Mouse (Mus musculus): Measurements from ENCODE around the gene Vmn2r19.
"Not testable (repeated sequence)": the region's sequence is repeated elsewhere in the genome, so short reads cannot be mapped to it uniquely, and the experiment has no call there.

Vmn2r19 gene

GRCm38 (mm10) chr6:123308033-123308432 is at the start of gene Vmn2r19:
Vmn2r19 (plus strand) TSS chr6:123308333.
- no peak for DNase-seq (ENCODE audit: low spot score in 2 of 2)

DNA sequence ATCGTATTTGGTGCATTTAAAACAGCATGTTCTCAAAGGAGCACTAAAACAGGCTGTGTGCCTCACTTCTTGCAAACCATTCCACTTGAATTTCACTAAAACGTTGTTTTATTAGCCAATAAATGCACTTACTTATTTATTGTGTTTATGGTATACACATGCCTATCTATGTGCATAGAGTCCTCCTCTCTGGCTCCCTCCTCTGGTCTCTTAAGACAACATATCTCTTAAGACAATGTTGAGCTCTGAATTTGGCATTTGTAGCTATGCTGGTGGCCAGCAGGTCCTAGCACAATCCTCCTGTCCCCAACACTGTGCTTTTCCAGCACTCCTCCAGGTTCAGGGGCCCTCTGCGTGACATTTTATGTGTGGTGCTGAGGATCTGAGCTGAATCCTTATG is 49.2 kb upstream of the Vmn2r19 start:
- no peak for DNase-seq (ENCODE audit: low spot score in 2 of 2)

GRCm38 (mm10) chr6:123259889-123260603 is 48.1 kb upstream of the Vmn2r19 start:
- no peak for DNase-seq (ENCODE audit: low spot score in 2 of 2)

GRCm38 (mm10) chr6:123260868-123261267 is 47.3 kb upstream of the Vmn2r19 start:
- DNase-seq (ENCODE audit: low spot score in 2 of 2): no peak

GRCm38 (mm10) chr6:123261555-123262161 is 46.5 kb upstream of the Vmn2r19 start, which contains the start of gene Clec4d:
Clec4d (plus strand) TSS chr6:123262111.
- no peak for DNase-seq (ENCODE audit: low spot score in 2 of 2)

GRCm38 (mm10) chr6:123264194-123264593 is 43.9 kb upstream of the Vmn2r19 start:
- no peak for DNase-seq (ENCODE audit: low spot score in 2 of 2)

- DNase-seq (ENCODE audit: low spot score in 2 of 2): no peak
These were observed 42.3 kb upstream of the Vmn2r19 start for GRCm38 (mm10) chr6:123265809-123266208.

DNA sequence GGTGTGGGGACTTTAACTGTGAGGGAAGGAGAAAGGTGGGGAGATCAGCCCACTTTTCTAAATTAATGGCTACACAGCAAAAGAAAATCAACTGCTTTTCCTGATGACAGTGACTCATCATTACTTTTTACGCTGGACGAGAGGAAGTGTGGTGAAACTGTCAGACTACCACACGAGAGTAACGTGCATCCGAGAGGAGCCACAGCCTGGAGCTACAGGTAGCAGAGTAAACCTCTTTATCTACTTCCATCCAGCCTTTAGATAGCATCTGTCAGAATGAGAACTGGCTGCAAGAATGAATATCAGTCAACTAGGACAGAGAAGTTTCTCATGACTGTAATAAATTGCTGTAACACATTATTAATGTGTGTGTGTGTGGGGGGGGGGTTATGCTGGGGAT is 41.2 kb upstream of the Vmn2r19 start:
- DNase-seq (ENCODE audit: low spot score in 2 of 2): no peak

GRCm38 (mm10) chr6:123279443-123279842 is 28.7 kb upstream of the Vmn2r19 start:
- DNase-seq (ENCODE audit: low spot score in 2 of 2): no peak

DNA sequence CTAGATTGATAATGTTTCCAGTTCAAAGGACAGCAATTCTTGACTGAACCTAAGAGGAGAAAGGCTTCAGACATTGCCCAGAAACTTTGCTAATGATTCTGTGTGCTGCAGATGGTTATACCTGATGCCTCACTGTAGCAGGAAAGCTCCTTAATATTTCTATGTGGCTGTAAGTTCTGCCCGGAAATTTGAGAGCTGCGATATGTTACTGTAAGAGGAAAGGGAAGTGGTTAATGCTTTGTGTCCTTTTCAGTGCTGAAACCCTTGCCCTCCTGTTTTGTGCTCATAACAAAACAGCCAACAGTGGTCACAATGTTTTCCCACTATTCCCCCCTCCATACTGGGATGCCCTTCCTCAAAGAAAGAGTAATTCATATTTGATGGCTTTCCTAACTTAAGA is 21.8 kb upstream of the Vmn2r19 start:
- no peak for DNase-seq (ENCODE audit: low spot score in 2 of 2)

DNA sequence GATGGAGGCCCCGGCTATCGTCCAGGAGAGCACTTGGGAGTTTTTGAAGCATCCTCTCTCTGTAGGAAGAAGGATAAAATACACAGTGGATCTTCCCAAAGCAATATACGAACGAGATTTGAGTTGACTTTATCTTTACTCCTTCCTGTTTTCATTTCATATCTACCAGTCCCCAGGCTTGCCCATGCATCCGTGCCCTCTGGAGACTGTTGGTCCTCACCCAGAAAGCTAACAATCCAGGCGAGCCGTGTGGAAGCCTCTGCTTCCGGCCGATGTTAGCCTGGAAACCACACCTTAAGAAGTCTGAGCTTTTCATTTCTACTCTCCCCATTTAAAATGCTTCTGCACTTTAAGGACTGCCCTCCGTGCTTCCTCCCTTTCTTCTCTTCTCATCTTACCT is 19.2 kb upstream of the Vmn2r19 start:
- no peak for DNase-seq (ENCODE audit: low spot score in 2 of 2)

GRCm38 (mm10) chr6:123289753-123290152 is 18.4 kb upstream of the Vmn2r19 start, which contains the start of gene Clec4e:
Clec4e (minus strand) TSS chr6:123289870.
- DNase-seq (ENCODE audit: low spot score in 2 of 2): no peak

- DNase-seq (ENCODE audit: low spot score in 2 of 2): no peak
These were observed 15.3 kb upstream of the Vmn2r19 start for GRCm38 (mm10) chr6:123292751-123293400.

DNA sequence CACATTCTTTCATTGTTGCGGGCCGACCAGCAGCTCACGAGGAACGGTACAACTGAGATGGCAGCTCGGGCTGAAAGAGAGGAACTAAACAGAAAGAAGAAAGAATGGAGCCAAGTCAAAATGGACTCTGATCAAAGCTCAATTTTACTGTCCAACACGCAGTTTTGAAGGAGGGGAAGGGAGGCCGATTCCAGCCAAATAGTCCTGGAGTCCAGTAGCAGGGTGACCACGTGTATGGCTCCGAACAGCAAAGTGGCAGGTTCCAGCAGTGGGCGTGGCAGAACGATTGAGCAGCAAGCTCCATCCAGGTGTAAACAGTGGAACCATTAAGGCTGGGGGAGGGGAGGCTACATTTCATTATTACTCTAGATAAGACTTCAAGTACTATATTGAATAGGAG is 14.6 kb upstream of the Vmn2r19 start:
- not testable (repeated sequence) for DNase-seq (ENCODE audit: low spot score in 2 of 2)

DNA sequence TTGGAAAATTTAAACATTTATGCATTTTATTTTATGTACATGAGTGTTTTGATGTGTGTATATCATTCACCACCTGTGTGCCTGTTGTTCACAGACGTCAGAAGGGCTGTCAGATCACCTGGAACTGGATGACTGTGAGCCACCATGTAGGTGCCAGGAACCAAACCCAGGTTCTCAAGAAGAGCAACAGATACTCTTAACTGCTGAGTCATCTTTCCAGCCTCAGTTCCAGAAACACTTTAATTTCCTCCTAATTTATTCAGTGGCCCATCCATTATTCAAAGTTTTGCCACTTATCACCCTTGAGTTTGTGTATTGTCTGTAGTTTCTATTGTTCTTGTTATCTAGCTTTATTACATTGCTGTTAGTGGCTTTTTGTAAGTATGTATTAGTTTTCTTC is 11.4 kb upstream of the Vmn2r19 start:
- DNase-seq (ENCODE audit: low spot score in 2 of 2): no peak

GRCm38 (mm10) chr6:123306315-123306714 is 1.8 kb upstream of the Vmn2r19 start:
- DNase-seq (ENCODE audit: low spot score in 2 of 2): not testable (repeated sequence)

GRCm38 (mm10) chr6:123332503-123332902 is 24.4 kb downstream of the Vmn2r19 start:
- DNase-seq (ENCODE audit: low spot score in 2 of 2): no peak

DNA sequence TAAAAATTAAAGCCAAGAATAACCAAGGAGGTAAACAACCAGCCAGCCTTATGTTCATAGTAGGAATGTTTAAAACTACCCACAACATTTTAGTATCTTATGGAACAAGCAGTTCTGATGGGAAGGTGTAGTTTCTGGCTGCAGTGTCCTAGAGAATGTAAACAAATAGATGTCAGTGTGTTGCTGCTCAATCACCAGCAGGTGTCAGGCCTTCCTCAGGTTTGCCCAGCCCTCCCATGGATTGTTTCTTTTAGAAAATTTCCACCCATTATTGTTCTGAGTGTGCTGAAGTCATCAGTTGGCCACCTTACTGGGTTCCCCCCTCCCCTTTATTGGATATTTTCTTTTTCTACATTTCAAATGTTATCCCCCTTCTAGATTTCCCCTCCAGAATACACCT is 32.0 kb downstream of the Vmn2r19 start:
- DNase-seq (ENCODE audit: low spot score in 2 of 2): no peak

DNA sequence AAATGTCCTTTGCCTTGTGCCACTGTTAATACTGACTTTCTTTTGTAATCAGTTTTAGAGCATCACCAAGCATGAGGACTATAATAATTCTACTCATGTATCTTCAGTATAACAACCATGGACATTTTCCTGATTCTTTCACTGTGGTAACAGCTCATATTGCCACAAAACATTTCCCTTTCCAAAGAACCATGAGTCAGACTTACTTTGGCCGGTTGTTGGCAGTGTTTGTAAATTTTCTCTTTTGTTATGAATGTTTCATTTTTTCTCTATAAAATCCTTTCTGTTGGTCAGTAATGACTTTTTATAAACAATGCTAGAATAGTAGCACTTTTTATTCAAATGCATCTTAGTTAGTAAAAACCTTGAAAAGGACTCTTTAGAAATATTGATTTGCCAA is 38.0 kb downstream of the Vmn2r19 start:
- no peak for DNase-seq (ENCODE audit: low spot score in 2 of 2)
